Mouse (Mus musculus): Measurements from ENCODE around the gene Slc38a3. TPM values are rescaled to one million over a fixed set of nuclear protein-coding genes. Genes with fewer than 3 reads are reported as not detected.
A peak's percentile ranks its signal among the peaks of the same experiment; 100 is the strongest.

Gene Slc38a3
- polyA plus RNA-seq, 1 experiment from 2014 or later: 3.9 TPM

GRCm38 (mm10) chr9:107696845-107697610 is 27.7 kb upstream of the Slc38a3 start:
- H3K9me3 ChIP-seq (replicated peaks; ENCODE audit: control insufficient read depth, low read length): no peaks in the 10 kb centered on the region
- WGBS: 63% methylated on average over 9 of the region's 9 CpGs
- peak overlapping the region; percentile 34 for H3K27ac ChIP-seq (ENCODE audit: low read length)
- no peak overlapping the region for H3K4me2 ChIP-seq (ENCODE audit: low read depth, low read length)
- ATAC-seq (replicated peaks; ENCODE audit: extremely low read depth, insufficient read depth, low FRiP score): no peak
- no peak overlapping the region for H3K4me3 ChIP-seq (ENCODE audit: low read length)
- H3K36me3 ChIP-seq (ENCODE audit: control insufficient read depth, insufficient read depth): no peaks in the 10 kb centered on the region
- no peaks in the 10 kb centered on the region for H3K27me3 ChIP-seq (ENCODE audit: control insufficient read depth, insufficient read depth, low read length)
- H3K4me1 ChIP-seq (ENCODE audit: control insufficient read depth, insufficient read depth, low read length): peaks cover 51% of the 10 kb centered on the region
- H3K9ac ChIP-seq (ENCODE audit: low read length): no peak overlapping the region

GRCm38 (mm10) chr9:107696106-107696479 is 26.8 kb upstream of the Slc38a3 start:
- Histone ChIP-seq H3K36me3 (ENCODE audit: control insufficient read depth, insufficient read depth) (no peaks in the 10 kb centered on the region), H3K27ac (ENCODE audit: low read length) (peak overlapping the region; percentile 38), H3K4me3 (ENCODE audit: low read length) (no peak overlapping the region), H3K27me3 (ENCODE audit: control insufficient read depth, insufficient read depth, low read length) (no peaks in the 10 kb centered on the region), H3K9me3 (replicated peaks; ENCODE audit: control insufficient read depth, low read length) (no peaks in the 10 kb centered on the region), H3K4me2 (ENCODE audit: low read depth, low read length) (no peak overlapping the region), H3K9ac (ENCODE audit: low read length) (no peak overlapping the region), H3K4me1 (ENCODE audit: control insufficient read depth, insufficient read depth, low read length) (peaks cover 44% of the 10 kb centered on the region)
- ATAC-seq (replicated peaks; ENCODE audit: extremely low read depth, insufficient read depth, low FRiP score): no peak
- 47% methylated on average over 6 of the region's 6 CpGs for WGBS

GRCm38 (mm10) chr9:107695441-107696105 is 26.2 kb upstream of the Slc38a3 start:
- peaks cover 44% of the 10 kb centered on the region for H3K4me1 ChIP-seq (ENCODE audit: control insufficient read depth, insufficient read depth, low read length)
- H3K36me3 ChIP-seq (ENCODE audit: control insufficient read depth, insufficient read depth): no peaks in the 10 kb centered on the region
- no peaks in the 10 kb centered on the region for H3K9me3 ChIP-seq (replicated peaks; ENCODE audit: control insufficient read depth, low read length)
- peak overlapping the region; percentile 50 for H3K27ac ChIP-seq (ENCODE audit: low read length)
- H3K4me3 ChIP-seq (ENCODE audit: low read length): no peak overlapping the region
- ATAC-seq (replicated peaks; ENCODE audit: extremely low read depth, insufficient read depth, low FRiP score): no peak
- H3K27me3 ChIP-seq (ENCODE audit: control insufficient read depth, insufficient read depth, low read length): no peaks in the 10 kb centered on the region
- H3K4me2 ChIP-seq (ENCODE audit: low read depth, low read length): no peak overlapping the region
- 78% methylated on average over 12 of the region's 12 CpGs for WGBS
- no peak overlapping the region for H3K9ac ChIP-seq (ENCODE audit: low read length)

GRCm38 (mm10) chr9:107694627-107695026 is 25.3 kb upstream of the Slc38a3 start:
- Histone ChIP-seq H3K9ac (ENCODE audit: low read length) (no peak overlapping the region), H3K27me3 (ENCODE audit: control insufficient read depth, insufficient read depth, low read length) (no peaks in the 10 kb centered on the region), H3K36me3 (ENCODE audit: control insufficient read depth, insufficient read depth) (no peaks in the 10 kb centered on the region), H3K27ac (ENCODE audit: low read length) (no peak overlapping the region), H3K4me2 (ENCODE audit: low read depth, low read length) (no peak overlapping the region), H3K4me3 (ENCODE audit: low read length) (no peak overlapping the region), H3K4me1 (ENCODE audit: control insufficient read depth, insufficient read depth, low read length) (peaks cover 36% of the 10 kb centered on the region), H3K9me3 (replicated peaks; ENCODE audit: control insufficient read depth, low read length) (no peaks in the 10 kb centered on the region)
- 60% methylated on average over 7 of the region's 7 CpGs for WGBS
- no peak for ATAC-seq (replicated peaks; ENCODE audit: extremely low read depth, insufficient read depth, low FRiP score)

GRCm38 (mm10) chr9:107693433-107693987 is 24.2 kb upstream of the Slc38a3 start:
- no peak overlapping the region for H3K27ac ChIP-seq (ENCODE audit: low read length)
- H3K4me1 ChIP-seq (ENCODE audit: control insufficient read depth, insufficient read depth, low read length): peaks cover 25% of the 10 kb centered on the region
- ATAC-seq (replicated peaks; ENCODE audit: extremely low read depth, insufficient read depth, low FRiP score): no peak
- no peaks in the 10 kb centered on the region for H3K27me3 ChIP-seq (ENCODE audit: control insufficient read depth, insufficient read depth, low read length)
- H3K9ac ChIP-seq (ENCODE audit: low read length): no peak overlapping the region
- H3K9me3 ChIP-seq (replicated peaks; ENCODE audit: control insufficient read depth, low read length): no peaks in the 10 kb centered on the region
- H3K4me3 ChIP-seq (ENCODE audit: low read length): no peak overlapping the region
- no peaks in the 10 kb centered on the region for H3K36me3 ChIP-seq (ENCODE audit: control insufficient read depth, insufficient read depth)
- WGBS: 64% methylated on average over 4 of the region's 4 CpGs
- no peak overlapping the region for H3K4me2 ChIP-seq (ENCODE audit: low read depth, low read length)

- 65% methylated on average over 5 of the region's 5 CpGs for WGBS
- no peak overlapping the region for H3K4me2 ChIP-seq (ENCODE audit: low read depth, low read length)
- H3K4me1 ChIP-seq (ENCODE audit: control insufficient read depth, insufficient read depth, low read length): peaks cover 20% of the 10 kb centered on the region
- no peaks in the 10 kb centered on the region for H3K27me3 ChIP-seq (ENCODE audit: control insufficient read depth, insufficient read depth, low read length)
- no peak overlapping the region for H3K9ac ChIP-seq (ENCODE audit: low read length)
- no peak for ATAC-seq (replicated peaks; ENCODE audit: extremely low read depth, insufficient read depth, low FRiP score)
- H3K9me3 ChIP-seq (replicated peaks; ENCODE audit: control insufficient read depth, low read length): no peaks in the 10 kb centered on the region
- H3K4me3 ChIP-seq (ENCODE audit: low read length): no peak overlapping the region
- H3K36me3 ChIP-seq (ENCODE audit: control insufficient read depth, insufficient read depth): no peaks in the 10 kb centered on the region
- H3K27ac ChIP-seq (ENCODE audit: low read length): no peak overlapping the region
Measured at GRCm38 (mm10) chr9:107692785-107693184, 23.5 kb upstream of the Slc38a3 start.

GRCm38 (mm10) chr9:107690391-107690790 is 21.1 kb upstream of the Slc38a3 start:
- Histone ChIP-seq H3K36me3 (ENCODE audit: control insufficient read depth, insufficient read depth) (no peaks in the 10 kb centered on the region), H3K27ac (ENCODE audit: low read length) (no peak overlapping the region), H3K4me1 (ENCODE audit: control insufficient read depth, insufficient read depth, low read length) (peaks cover 21% of the 10 kb centered on the region), H3K9me3 (replicated peaks; ENCODE audit: control insufficient read depth, low read length) (no peaks in the 10 kb centered on the region), H3K4me2 (ENCODE audit: low read depth, low read length) (no peak overlapping the region), H3K9ac (ENCODE audit: low read length) (no peak overlapping the region), H3K4me3 (ENCODE audit: low read length) (no peak overlapping the region), H3K27me3 (ENCODE audit: control insufficient read depth, insufficient read depth, low read length) (0 out of 2 replicates have a peak, but pooled peaks cover 2% of the 10 kb centered on the region)
- no peak for ATAC-seq (replicated peaks; ENCODE audit: extremely low read depth, insufficient read depth, low FRiP score)
- WGBS: 72% methylated on average over 8 of the region's 8 CpGs

- H3K36me3 ChIP-seq (ENCODE audit: control insufficient read depth, insufficient read depth): no peaks in the 10 kb centered on the region
- no peak overlapping the region for H3K4me2 ChIP-seq (ENCODE audit: low read depth, low read length)
- H3K4me1 ChIP-seq (ENCODE audit: control insufficient read depth, insufficient read depth, low read length): peaks cover 13% of the 10 kb centered on the region
- ATAC-seq (replicated peaks; ENCODE audit: extremely low read depth, insufficient read depth, low FRiP score): no peak
- H3K27me3 ChIP-seq (ENCODE audit: control insufficient read depth, insufficient read depth, low read length): 0 out of 2 replicates have a peak, but pooled peaks cover 2% of the 10 kb centered on the region
- no peak overlapping the region for H3K27ac ChIP-seq (ENCODE audit: low read length)
- no peak overlapping the region for H3K4me3 ChIP-seq (ENCODE audit: low read length)
- WGBS: 71% methylated on average over 7 of the region's 7 CpGs
- no peaks in the 10 kb centered on the region for H3K9me3 ChIP-seq (replicated peaks; ENCODE audit: control insufficient read depth, low read length)
- H3K9ac ChIP-seq (ENCODE audit: low read length): no peak overlapping the region
Measured at GRCm38 (mm10) chr9:107688939-107689338, 19.6 kb upstream of the Slc38a3 start.

- no peaks in the 10 kb centered on the region for H3K9me3 ChIP-seq (replicated peaks; ENCODE audit: control insufficient read depth, low read length)
- H3K9ac ChIP-seq (ENCODE audit: low read length): no peak overlapping the region
- H3K4me3 ChIP-seq (ENCODE audit: low read length): no peak overlapping the region
- no peak for ATAC-seq (replicated peaks; ENCODE audit: extremely low read depth, insufficient read depth, low FRiP score)
- 0 out of 2 replicates have a peak, but pooled peaks cover 2% of the 10 kb centered on the region for H3K27me3 ChIP-seq (ENCODE audit: control insufficient read depth, insufficient read depth, low read length)
- no peak overlapping the region for H3K4me2 ChIP-seq (ENCODE audit: low read depth, low read length)
- no peak overlapping the region for H3K27ac ChIP-seq (ENCODE audit: low read length)
- no peaks in the 10 kb centered on the region for H3K36me3 ChIP-seq (ENCODE audit: control insufficient read depth, insufficient read depth)
- WGBS: 77% methylated on average over 5 of the region's 5 CpGs
- H3K4me1 ChIP-seq (ENCODE audit: control insufficient read depth, insufficient read depth, low read length): peaks cover 10% of the 10 kb centered on the region
Measured at GRCm38 (mm10) chr9:107688415-107688814, 19.1 kb upstream of the Slc38a3 start.

Data from heart, embryonic 16.5 days (tissue).